ENCODE assay signal across 28 mouse cellular contexts in genomic region chr5:36889380-36889886, GRCm38 (mm10). TPM values are rescaled to one million over a fixed set of nuclear protein-coding genes. Genes with fewer than 3 reads are reported as not detected.
"Had no signal": no experiment of that assay in that cellular context is flagged by ENCODE, and none has a peak within 500 bp of the region (broad histone marks: within the 10 kb centered on the region; RNA-seq: fewer than 3 reads in every experiment).

No protein-coding gene starts in this region.

- H3K4me3 ChIP-seq: limb, embryonic 10.5 days; limb, embryonic 13.5 days; liver, embryonic 12.5 days; liver, embryonic 15.5 days; lung, embryonic 15.5 days; megakaryocyte, embryonic 14.5 days; midbrain, embryonic 10.5 days; midbrain, embryonic 13.5 days; myocyte; neural tube, embryonic 13.5 days had no signal

- DNase-seq: kidney, adult 9 months; kidney, postnatal 14 days; kidney, postnatal 4 days; layer of hippocampus, postnatal 36 days; liver; lung, adult 18-20 months; lung, postnatal 10 days; lung, postnatal 36 days; right cerebral cortex, postnatal 14 days; right cerebral cortex, postnatal 4 days; thymus, adult 2 months; thymus, postnatal 14 days; thymus, postnatal 4 days had no signal

- H3K27ac ChIP-seq: limb, embryonic 10.5 days; limb, embryonic 13.5 days; liver, embryonic 12.5 days; liver, embryonic 15.5 days; lung, embryonic 15.5 days; midbrain, embryonic 10.5 days; midbrain, embryonic 13.5 days; stomach, postnatal 0 days had no signal

- ATAC-seq: liver, embryonic 12.5 days; midbrain, embryonic 13.5 days; midbrain, embryonic 16.5 days had no signal

- H3K4me1 ChIP-seq: liver, embryonic 12.5 days; liver, embryonic 15.5 days; lung, embryonic 15.5 days; megakaryocyte, embryonic 14.5 days had no signal

RNA-seq across cellular contexts. Expression of gene Ppp2r2c, which starts 21.1 kb away (rescaled TPM):
- total RNA-seq: monocyte, adult 5-6 weeks; neutrophil, adult 5-6 weeks had no signal
- polyA plus RNA-seq: kidney, embryonic 16.5 days; liver, embryonic 15.5 days had no signal
